ENCODE assay signal across 10 mouse cellular contexts in genomic region chr16:22789908-22790367, GRCm38 (mm10). TPM values are rescaled to one million over a fixed set of nuclear protein-coding genes. Genes with fewer than 3 reads are reported as not detected.
A peak's percentile ranks its signal among the peaks of the same experiment; 100 is the strongest.
DNase-seq lines count a peak whose midpoint lies in the region; ATAC-seq and TF ChIP-seq lines count a peak whose summit lies in the region.
"Had no signal": no experiment of that assay in that cellular context is flagged by ENCODE, and none has a peak within 500 bp of the region (broad histone marks: within the 10 kb centered on the region; RNA-seq: fewer than 3 reads in every experiment).

No protein-coding gene starts in this region.

- 54% methylated on average over 10 of the region's 10 CpGs for WGBS in heart, adult 2 months

- no peak for ATAC-seq in megakaryocyte progenitor cell, adult 5-6 weeks (replicated peaks; ENCODE audit: poor library complexity)

- intact Hi-C loops in heart, adult 2 months (cut with DNase I), result loop anchor here (5.0 kb wide), 1 partner anchor 68 kb away; no protein-coding TSS in a partner anchor

- peak overlapping the region; percentile 83 for H3K27ac ChIP-seq in layer of hippocampus, adult 2 months
- H3K27ac ChIP-seq in heart, adult 2 months, result no peak overlapping the region
- H3K27ac ChIP-seq: limb, embryonic 15.5 days had no signal

- H3K4me3 ChIP-seq in layer of hippocampus, adult 2 months, result no peak overlapping the region
- H3K4me3 ChIP-seq in heart, adult 2 months, result no peak overlapping the region
- H3K4me3 ChIP-seq: erythroblast, embryonic 14.5 days; limb, embryonic 15.5 days had no signal

- H3K36me3 ChIP-seq in heart, adult 2 months (ENCODE audit: control insufficient read depth, insufficient read depth, low read length), result no peaks in the 10 kb centered on the region
- H3K36me3 ChIP-seq: limb, embryonic 15.5 days had no signal

- DNase-seq in brain, embryonic 14.5 days (ENCODE audit: low read depth), result peak; percentile 67
- DNase-seq in cerebellum, adult 8-10 months, result peak; percentile 56
- DNase-seq in layer of hippocampus, adult 2 months (ENCODE audit: low spot score in 2 of 2), result peak; percentile 71 to 87
- DNase-seq in right cerebral cortex, adult 18-20 months, result peak; percentile 88
- DNase-seq in gastrocnemius, postnatal 10 days, result no peak
- DNase-seq in heart, adult 2 months, result no peak
- DNase-seq in lung, postnatal 14 days, result no peak

- no peak for TF ChIP-seq POLR2A in brain, embryonic 14.5 days (IDR thresholded peaks at IDR 0.05; ENCODE audit: borderline replicate concordance, extremely low read depth, insufficient read depth, insufficient read length, poor library complexity, severe bottlenecking)
- no peak for TF ChIP-seq POLR2A in heart, adult 2 months (IDR thresholded peaks at IDR 0.05; ENCODE audit: insufficient read depth, low read depth, low read length)

- H3K4me1 ChIP-seq in heart, adult 2 months (ENCODE audit: control insufficient read depth, insufficient read depth, low read length), result no peaks in the 10 kb centered on the region

- no peak for TF ChIP-seq CTCF in brain, embryonic 14.5 days (IDR thresholded peaks at IDR 0.05; ENCODE audit: borderline replicate concordance, extremely low read depth, insufficient read depth, insufficient read length)
- TF ChIP-seq CTCF in layer of hippocampus, adult 2 months (conservative IDR thresholded peaks at IDR 0.05), result no peak
- no peak for TF ChIP-seq CTCF in heart, adult 2 months (IDR thresholded peaks at IDR 0.05)

- no peaks in the 10 kb centered on the region for H3K79me2 ChIP-seq in heart, adult 2 months (replicated peaks; ENCODE audit: control insufficient read depth, insufficient read depth, low read length)

- no peak overlapping the region for H3K9ac ChIP-seq in heart, adult 2 months (ENCODE audit: low read depth, low read length)
- H3K9ac ChIP-seq: limb, embryonic 15.5 days had no signal

- no peak for TF ChIP-seq EP300 in heart, adult 2 months (IDR thresholded peaks at IDR 0.05; ENCODE audit: insufficient read depth, low read depth, low read length)

- H3K27me3 ChIP-seq in heart, adult 2 months (ENCODE audit: control insufficient read depth, insufficient read depth, low read length), result no peaks in the 10 kb centered on the region
- H3K27me3 ChIP-seq: limb, embryonic 15.5 days had no signal

RNA-seq across cellular contexts. Expression of gene Crygs, which starts 21.4 kb away (rescaled TPM):
- polyA plus RNA-seq in brain, embryonic 14.5 days (2012; rRNA removed), result not detected in 2 replicates
- not detected for total RNA-seq in layer of hippocampus, adult 2 months (2021)
- not detected for total RNA-seq in gastrocnemius, postnatal 10 days (2021)
- not detected for total RNA-seq in heart, adult 2 months (2021)
- not detected in 2 replicates for polyA plus RNA-seq in heart, adult 2 months (2012; rRNA removed)
- not detected in 2 replicates for total RNA-seq in megakaryocyte progenitor cell, adult 5-6 weeks (2015)
- not detected in 2 replicates for total RNA-seq in megakaryocyte progenitor cell, adult 5-6 weeks (2017)
- polyA plus RNA-seq: erythroblast, embryonic 14.5 days; limb, embryonic 15.5 days had no signal

Comparison
In these comparisons a context has a peak if more than half of its experiments do, and no peak if none do; other contexts are left out.
1. DNase-seq: peak in brain, embryonic 14.5 days (single experiment), cerebellum, adult 8-10 months (single experiment), layer of hippocampus, adult 2 months (2 of 2) and right cerebral cortex, adult 18-20 months (single experiment); none in gastrocnemius, postnatal 10 days (single experiment), heart, adult 2 months (0 of 2) and lung, postnatal 14 days (single experiment).